Comparison of ENCODE assay signal across 25 mouse cellular contexts in the genomic region with DNA sequence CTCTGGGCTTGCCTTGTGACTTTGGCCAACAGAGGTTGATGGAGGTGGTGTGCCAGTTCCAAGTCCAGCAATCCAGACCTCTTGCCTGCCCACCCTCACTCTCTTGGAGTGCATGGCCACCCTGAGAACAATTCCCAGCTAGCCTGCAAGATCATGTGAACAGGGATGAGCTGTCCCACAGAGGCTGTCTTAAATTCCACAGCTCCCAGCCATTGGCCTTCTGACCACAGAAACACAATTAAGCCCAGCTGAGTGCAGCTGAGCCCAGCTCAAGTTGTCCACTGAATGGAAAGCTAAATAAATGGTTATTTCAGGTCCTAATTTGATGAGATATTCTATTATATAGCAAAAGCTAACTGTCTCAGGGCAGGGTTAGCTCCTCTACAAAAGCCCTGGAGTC.
"Had no signal": no experiment of that assay in that cellular context is flagged by ENCODE, and none has a peak within 500 bp of the region (broad histone marks: within the 10 kb centered on the region; RNA-seq: fewer than 3 reads in every experiment).

No protein-coding gene starts in this region.

- H3K27me3 ChIP-seq: heart, embryonic 13.5 days; heart, embryonic 15.5 days; hindbrain, embryonic 13.5 days; hindbrain, embryonic 15.5 days; limb, embryonic 13.5 days; limb, embryonic 15.5 days; liver, embryonic 12.5 days had no signal

- H3K9me3 ChIP-seq: heart, embryonic 13.5 days; heart, embryonic 15.5 days; hindbrain, embryonic 13.5 days; hindbrain, embryonic 15.5 days; limb, embryonic 13.5 days; limb, embryonic 15.5 days; liver, embryonic 12.5 days had no signal

- H3K36me3 ChIP-seq: heart, embryonic 13.5 days; heart, embryonic 15.5 days; hindbrain, embryonic 13.5 days; hindbrain, embryonic 15.5 days; limb, embryonic 13.5 days; limb, embryonic 15.5 days; liver, embryonic 12.5 days had no signal

- H3K4me2 ChIP-seq: heart, embryonic 11.5 days; heart, embryonic 13.5 days; heart, embryonic 15.5 days; hindbrain, embryonic 13.5 days; hindbrain, embryonic 15.5 days; limb, embryonic 13.5 days; limb, embryonic 15.5 days; liver, embryonic 12.5 days had no signal

- H3K27ac ChIP-seq: heart, embryonic 13.5 days; heart, embryonic 15.5 days; hindbrain, embryonic 13.5 days; hindbrain, embryonic 15.5 days; hindbrain, postnatal 0 days; limb, embryonic 13.5 days; limb, embryonic 15.5 days; liver, embryonic 12.5 days; liver, embryonic 14.5 days had no signal

- DNase-seq: gastrocnemius, adult 2 months; gastrocnemius, postnatal 10 days; gastrocnemius, postnatal 25 days; heart, adult 11 months; heart, adult 2 months; heart, postnatal 14 days; heart, postnatal 36 days; kidney, adult 11 months; kidney, adult 8-10 months; kidney, postnatal 14 days; kidney, postnatal 36 days; layer of hippocampus, adult 9-11 months; layer of hippocampus, postnatal 36 days; left cerebral cortex, postnatal 4 days had no signal

- H3K4me3 ChIP-seq: gastrocnemius, adult 2 months; heart, adult 2 months; heart, embryonic 13.5 days; heart, embryonic 15.5 days; hindbrain, embryonic 13.5 days; hindbrain, embryonic 15.5 days; limb, embryonic 13.5 days; limb, embryonic 15.5 days; liver, embryonic 12.5 days had no signal

- H3K9ac ChIP-seq: heart, embryonic 13.5 days; heart, embryonic 15.5 days; hindbrain, embryonic 13.5 days; hindbrain, embryonic 15.5 days; limb, embryonic 13.5 days; limb, embryonic 15.5 days; liver, embryonic 12.5 days; liver, embryonic 14.5 days had no signal

- ATAC-seq: hindbrain, postnatal 0 days; intestine, embryonic 16.5 days; liver, embryonic 12.5 days had no signal
